Mouse (Mus musculus) lung, postnatal 14 days (tissue): ENCODE results near the gene Gabbr1.

Source experiments
- DNase-seq: peaks from one replicate; pipeline ENCODE4 v3.0.0; 2021

The Gabbr1 gene

GRCm38 (mm10) chr17:37044651-37045244, 1.0 kb upstream of the Gabbr1 start:
- peak; percentile 28 for DNase-seq

GRCm38 (mm10) chr17:37046312-37047112, 746 bp downstream of the Gabbr1 start:
- DNase-seq: peak; percentile 65

GRCm38 (mm10) chr17:37047332-37047976, 1.7 kb downstream of the Gabbr1 start:
- DNase-seq: no peak

GRCm38 (mm10) chr17:37047981-37048380, 2.2 kb downstream of the Gabbr1 start:
- no peak for DNase-seq

- DNase-seq: no peak
Observed at GRCm38 (mm10) chr17:37048383-37048782, 2.6 kb downstream of the Gabbr1 start.

- peak; percentile 76 for DNase-seq
Observed at GRCm38 (mm10) chr17:37049570-37050310, 4.0 kb downstream of the Gabbr1 start.

GRCm38 (mm10) chr17:37050399-37050798, 4.6 kb downstream of the Gabbr1 start:
- DNase-seq: peak; percentile 84

GRCm38 (mm10) chr17:37050876-37051275, 5.1 kb downstream of the Gabbr1 start:
- no peak for DNase-seq

- no peak for DNase-seq
Observed at GRCm38 (mm10) chr17:37051745-37052144, 6.0 kb downstream of the Gabbr1 start.

- DNase-seq: no peak
Observed at GRCm38 (mm10) chr17:37056957-37057356, 11.2 kb downstream of the Gabbr1 start.

- no peak for DNase-seq
Observed at GRCm38 (mm10) chr17:37061435-37061834, 15.7 kb downstream of the Gabbr1 start.

GRCm38 (mm10) chr17:37062101-37062641, 16.4 kb downstream of the Gabbr1 start:
- DNase-seq: peak; percentile 19

GRCm38 (mm10) chr17:37063063-37063462, 17.3 kb downstream of the Gabbr1 start:
- no peak for DNase-seq

GRCm38 (mm10) chr17:37063686-37064495, 18.1 kb downstream of the Gabbr1 start:
- DNase-seq: peak; percentile 33

- DNase-seq: no peak
Observed at GRCm38 (mm10) chr17:37065993-37066392, 20.2 kb downstream of the Gabbr1 start.

GRCm38 (mm10) chr17:37067861-37068260, 22.1 kb downstream of the Gabbr1 start:
- no peak for DNase-seq

- DNase-seq: no peak
Observed at GRCm38 (mm10) chr17:37070121-37070520, 24.4 kb downstream of the Gabbr1 start.

- no peak for DNase-seq
Observed at GRCm38 (mm10) chr17:37072080-37072729, 26.4 kb downstream of the Gabbr1 start.

- DNase-seq: no peak
Observed at GRCm38 (mm10) chr17:37072730-37073276, 27.0 kb downstream of the Gabbr1 start.

- no peak for DNase-seq
Observed at GRCm38 (mm10) chr17:37075181-37075580, 29.4 kb downstream of the Gabbr1 start.

GRCm38 (mm10) chr17:37075766-37076165, 30.0 kb downstream of the Gabbr1 start:
- no peak for DNase-seq
